Mouse (Mus musculus) ES-E14 (cell line): ENCODE results near the gene Slc4a10. TPM values are rescaled to one million over a fixed set of nuclear protein-coding genes. Genes with fewer than 3 reads are reported as not detected.

Experiments
- DNase-seq: peaks from one replicate; pipeline ENCODE4 v3.0.0-alpha.2; 2013; ENCODE audit warnings: low read depth, low spot score
- H3K27ac ChIP-seq: 2 replicates; pipeline ENCODE4 v1.5.1; 2012; ENCODE audit warnings: low read depth, mild to moderate bottlenecking, low read length, moderate library complexity, mixed read lengths; ENCODE audit not compliant: poor library complexity, insufficient read depth, severe bottlenecking
- H3K36me3 ChIP-seq: 2 replicates; pipeline ENCODE4 v1.6.1; 2012; ENCODE audit warnings: mild to moderate bottlenecking, low read length, moderate library complexity, mixed read lengths; ENCODE audit not compliant: control insufficient read depth, poor library complexity, insufficient read depth, severe bottlenecking
- H3K4me1 ChIP-seq, 2 experiments: fragments of 150-350 bp in 1 of 2; sonication (generic) in 1 of 2; 2 replicates each; pipeline ENCODE4 v1.6.1; 2012; ENCODE audit warnings: low read length in 2 of 2, mild to moderate bottlenecking in 1 of 2, mixed read lengths in 1 of 2; ENCODE audit not compliant: control insufficient read depth in 2 of 2, insufficient read depth in 2 of 2, poor library complexity in 1 of 2
- H3K4me3 ChIP-seq, 2 experiments: fragments of 150-350 bp in 1 of 2; sonication (generic) in 1 of 2; 2 replicates each; pipeline ENCODE4 v1.5.1; 2012; ENCODE audit warnings: low read length in 2 of 2, low read depth in 1 of 2, mild to moderate bottlenecking in 1 of 2, mixed read lengths in 1 of 2; ENCODE audit not compliant: insufficient read depth in 1 of 2, poor library complexity in 1 of 2, severe bottlenecking in 1 of 2
- H3K9ac ChIP-seq: 2 replicates; pipeline ENCODE4 v1.6.1; 2012; ENCODE audit warnings: low read depth, mild to moderate bottlenecking, low read length, mixed read lengths; ENCODE audit not compliant: poor library complexity, insufficient read depth, severe bottlenecking
- H3K9me3 ChIP-seq: fragments of 150-350 bp; sonication (generic); 2 replicates; pipeline ENCODE4 v1.6.1; 2012; ENCODE audit warnings: low read depth, mild to moderate bottlenecking, low read length; ENCODE audit not compliant: control insufficient read depth, insufficient read depth
- CHD2 ChIP-seq: IDR thresholded peaks from 2 replicates; pipeline ENCODE4 v1.6.1; 2014; ENCODE audit warnings: mild to moderate bottlenecking, low read depth, low read length, inconsistent platforms
- HCFC1 ChIP-seq: IDR thresholded peaks from 2 replicates; pipeline ENCODE4 v1.6.1; 2012; ENCODE audit warnings: low read length, inconsistent platforms, borderline replicate concordance; ENCODE audit not compliant: insufficient read depth
- MAFK ChIP-seq: IDR thresholded peaks from 2 replicates; pipeline ENCODE4 v1.6.1; 2014; ENCODE audit warnings: mild to moderate bottlenecking, low read depth, low read length, inconsistent platforms; ENCODE audit not compliant: insufficient read depth
- ZC3H11A ChIP-seq: IDR thresholded peaks from 2 replicates; pipeline ENCODE4 v1.6.1; 2012; ENCODE audit warnings: low read depth, mild to moderate bottlenecking, inconsistent platforms, low read length, borderline replicate concordance
- ZNF384 ChIP-seq: IDR thresholded peaks from 2 replicates; pipeline ENCODE4 v1.6.1; 2012; ENCODE audit warnings: low read depth, low read length, inconsistent platforms
- in situ Hi-C, 2 experiments: fragments of 600-800 bp; cut with MboI; formaldehyde crosslinking; loops; one replicate each; pipeline ENCODE4 v1.15.1; 2025; ENCODE audit warnings: low sequenced_read_pairs in 2 of 2, inconsistent platforms in 1 of 2; ENCODE audit not compliant: unreplicated experiment in 2 of 2
- total RNA-seq: library from RNA; depleted of rRNA; stranded (reverse); fragments of 300-350 nt; gene quantifications from 2 replicates; pipeline ENCODE4 v1.2.3, GENCODE M21; 2012

Slc4a10 gene
- total RNA-seq, 1 experiment, result 0.13 TPM

GRCm38 (mm10) chr2:62341734-62342128, 295.5 kb downstream of the Slc4a10 start:
- Histone ChIP-seq H3K36me3 (peaks cover 3% of the 10 kb centered on the region; the same call in 1 of the 2 replicates), H3K4me3 (0 out of 4 replicates have a peak overlapping the region, but pooled peaks of 1 of the 2 experiments have one; percentile 24), H3K4me1 (peaks cover 0 to 3% of the 10 kb centered on the region in 2 experiments; a peak in 2 of 4 replicates), H3K27ac (no peak overlapping the region), H3K9me3 (no peaks in the 10 kb centered on the region), H3K9ac (no peak overlapping the region)
- TF ChIP-seq ZNF384 (no peak), CHD2 (no peak), ZC3H11A (no peak), MAFK (no peak)
- peak; percentile 8 for DNase-seq
- in situ Hi-C loops, result no loop called here

GRCm38 (mm10) chr2:62344367-62344766, 298.1 kb downstream of the Slc4a10 start:
- TF ChIP-seq CHD2 (no peak), ZNF384 (no peak), HCFC1 (no peak), ZC3H11A (no peak), MAFK (no peak)
- peaks cover 3% of the 10 kb centered on the region; the same call in 1 of the 2 replicates for H3K36me3 ChIP-seq
- H3K9ac ChIP-seq, result no peak overlapping the region
- H3K9me3 ChIP-seq, result no peaks in the 10 kb centered on the region
- H3K4me3 ChIP-seq, result no peak overlapping the region
- H3K4me1 ChIP-seq, result peaks cover 0 to 3% of the 10 kb centered on the region in 2 experiments; a peak in 2 of 4 replicates
- H3K27ac ChIP-seq, result no peak overlapping the region
- in situ Hi-C loops, result no loop called here
- DNase-seq, result no peak

DNA sequence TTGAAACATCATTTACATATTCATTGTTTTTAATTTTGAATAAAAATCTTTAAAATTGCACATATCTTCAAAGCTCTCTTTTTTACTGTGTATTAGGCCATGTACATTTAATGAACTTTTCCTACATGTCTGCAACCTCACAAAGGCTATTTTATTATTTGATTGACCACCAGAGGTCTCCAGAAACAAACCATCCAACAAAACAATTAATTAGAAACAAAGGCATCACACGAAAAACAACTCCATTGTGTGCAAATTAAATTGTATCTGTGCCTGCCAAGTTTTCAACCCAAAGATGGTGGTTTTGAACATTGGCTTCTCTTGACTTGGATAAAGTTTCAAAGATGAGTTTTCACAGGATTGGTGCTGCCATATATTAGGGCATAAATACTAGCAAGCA, 300.5 kb downstream of the Slc4a10 start:
- H3K9ac ChIP-seq, result no peak overlapping the region
- H3K9me3 ChIP-seq, result no peaks in the 10 kb centered on the region
- peaks cover 3% of the 10 kb centered on the region; the same call in 1 of the 2 replicates for H3K36me3 ChIP-seq
- DNase-seq, result no peak
- peaks cover 0 to 2% of the 10 kb centered on the region in 2 experiments; a peak in 2 of 4 replicates for H3K4me1 ChIP-seq
- TF ChIP-seq ZNF384, result no peak
- no peak for TF ChIP-seq MAFK
- TF ChIP-seq ZC3H11A, result no peak
- TF ChIP-seq HCFC1, result no peak
- no peak for TF ChIP-seq CHD2
- in situ Hi-C loops, result no loop called here
- H3K4me3 ChIP-seq, result no peak overlapping the region
- no peak overlapping the region for H3K27ac ChIP-seq

DNA sequence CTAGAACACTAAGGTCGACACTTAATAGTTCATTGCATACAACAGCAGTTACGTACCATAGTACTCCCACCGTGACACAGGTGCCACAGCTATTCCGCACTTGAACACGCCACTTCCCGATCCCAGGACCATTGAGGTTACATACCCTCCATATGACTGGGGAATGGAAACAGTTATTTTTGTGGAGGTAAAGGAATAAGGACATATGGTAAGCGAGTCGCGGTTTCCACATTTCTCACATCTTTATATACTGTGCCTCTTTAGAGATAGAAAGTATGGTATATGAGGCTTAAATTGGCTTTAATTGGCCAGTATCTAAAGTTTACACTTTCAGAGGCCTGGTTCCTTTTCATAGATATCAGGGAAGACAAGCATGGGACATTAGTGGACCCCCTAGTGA, 301.5 kb downstream of the Slc4a10 start:
- TF ChIP-seq ZNF384 (no peak), MAFK (no peak), CHD2 (no peak)
- in situ Hi-C loops, result no loop called here

DNA sequence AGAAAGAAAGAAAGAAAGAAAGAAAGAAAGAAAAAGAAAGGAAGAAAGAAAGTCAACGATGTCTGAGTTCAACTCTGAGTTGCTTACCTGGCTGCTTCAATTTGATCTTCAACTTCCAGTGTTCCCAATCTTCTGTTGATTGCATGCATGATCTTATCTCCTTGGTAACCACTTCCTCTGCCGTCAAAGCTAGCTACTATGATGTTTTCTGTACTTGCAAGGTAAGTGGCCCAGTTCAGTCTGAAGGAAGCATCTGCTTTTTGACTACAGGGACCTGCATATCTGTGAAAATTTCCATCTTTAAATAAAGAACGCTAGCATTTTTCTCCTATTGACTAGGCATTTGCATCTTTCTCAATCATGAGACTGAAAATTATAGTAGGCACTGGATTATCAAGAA, 305.8 kb downstream of the Slc4a10 start:
- Histone ChIP-seq H3K4me1 (no peaks in the 10 kb centered on the region), H3K27ac (no peak overlapping the region), H3K4me3 (no peak overlapping the region), H3K9me3 (no peaks in the 10 kb centered on the region), H3K36me3 (no peaks in the 10 kb centered on the region; the same call in 1 of the 2 replicates), H3K9ac (no peak overlapping the region)
- no peak for DNase-seq
- TF ChIP-seq MAFK (no peak), CHD2 (no peak), HCFC1 (no peak), ZC3H11A (no peak), ZNF384 (no peak)
- in situ Hi-C loops, result no loop called here

More for the DNA sequence above, 301.5 kb downstream of the Slc4a10 start:
- no peak overlapping the region for H3K4me3 ChIP-seq
- no peaks in the 10 kb centered on the region for H3K9me3 ChIP-seq
- peaks cover 3% of the 10 kb centered on the region; the same call in 1 of the 2 replicates for H3K36me3 ChIP-seq
- H3K9ac ChIP-seq, result no peak overlapping the region
- DNase-seq, result no peak
- H3K27ac ChIP-seq, result no peak overlapping the region
- no peaks in the 10 kb centered on the region for H3K4me1 ChIP-seq
